Mouse (Mus musculus) embryo, embryonic 10.5 days (tissue): ENCODE measurements around the gene Nos1.

Experiments used
- DNase-seq: peaks from one replicate; pipeline ENCODE4 v3.0.0-alpha.2; 2015; ENCODE audit warnings: low spot score

Nos1 gene

GRCm38 (mm10) chr5:117780681-117781080 lies at the start of gene Nos1:
TSS of gene Nos1 (plus strand) at chr5:117781032.
- DNase-seq: peak; percentile 45

GRCm38 (mm10) chr5:117731311-117731710 lies 49.5 kb upstream of the Nos1 start:
- DNase-seq: no peak

- no peak for DNase-seq
These were observed 36.1 kb upstream of the Nos1 start for GRCm38 (mm10) chr5:117744654-117745178.

- DNase-seq: no peak
These were observed 31.5 kb upstream of the Nos1 start for GRCm38 (mm10) chr5:117749353-117749752.

GRCm38 (mm10) chr5:117757696-117758482 lies 22.9 kb upstream of the Nos1 start:
- peak; percentile 54 for DNase-seq

GRCm38 (mm10) chr5:117761181-117761832 lies 19.5 kb upstream of the Nos1 start:
- peak; percentile 8 for DNase-seq

- DNase-seq: no peak
These were observed 16.3 kb upstream of the Nos1 start for GRCm38 (mm10) chr5:117764496-117764895.

- DNase-seq: no peak
These were observed 1.7 kb upstream of the Nos1 start for GRCm38 (mm10) chr5:117779175-117779574.

GRCm38 (mm10) chr5:117781178-117781577 lies 346 bp downstream of the Nos1 start:
- DNase-seq: no peak

- DNase-seq: no peak
These were observed 9.2 kb downstream of the Nos1 start for GRCm38 (mm10) chr5:117790071-117790470.

GRCm38 (mm10) chr5:117791875-117792274 lies 11.0 kb downstream of the Nos1 start:
- DNase-seq: peak; percentile 9

GRCm38 (mm10) chr5:117800849-117801248 lies 20.0 kb downstream of the Nos1 start:
- DNase-seq: no peak

GRCm38 (mm10) chr5:117802071-117802521 lies 21.3 kb downstream of the Nos1 start:
- no peak for DNase-seq

GRCm38 (mm10) chr5:117803551-117803950 lies 22.7 kb downstream of the Nos1 start:
- no peak for DNase-seq

GRCm38 (mm10) chr5:117810930-117811329 lies 30.1 kb downstream of the Nos1 start:
- DNase-seq: no peak

GRCm38 (mm10) chr5:117818800-117819199 lies 38.0 kb downstream of the Nos1 start:
- no peak for DNase-seq

GRCm38 (mm10) chr5:117820445-117820844 lies 39.6 kb downstream of the Nos1 start:
- no peak for DNase-seq

- no peak for DNase-seq
These were observed 43.0 kb downstream of the Nos1 start for GRCm38 (mm10) chr5:117823811-117824210.

GRCm38 (mm10) chr5:117824486-117824885 lies 43.7 kb downstream of the Nos1 start:
- no peak for DNase-seq

GRCm38 (mm10) chr5:117825336-117825735 lies 44.5 kb downstream of the Nos1 start:
- no peak for DNase-seq

GRCm38 (mm10) chr5:117827366-117827765 lies 46.5 kb downstream of the Nos1 start:
- no peak for DNase-seq

- DNase-seq: peak; percentile 90
These were observed 56.1 kb downstream of the Nos1 start for GRCm38 (mm10) chr5:117836930-117837329.

GRCm38 (mm10) chr5:117837731-117838130 lies 56.9 kb downstream of the Nos1 start:
- peak; percentile 31 for DNase-seq
